ENCODE assay signal across 32 mouse cellular contexts in genomic region chr10:43368611-43369010, GRCm38 (mm10).
"Had no signal": no experiment of that assay in that cellular context is flagged by ENCODE, and none has a peak within 500 bp of the region (broad histone marks: within the 10 kb centered on the region; RNA-seq: fewer than 3 reads in every experiment).

No protein-coding gene starts in this region.

- H3K4me1 ChIP-seq: liver, embryonic 12.5 days; liver, embryonic 13.5 days; liver, embryonic 15.5 days; lung, embryonic 15.5 days; neural tube, embryonic 12.5 days had no signal

- H3K36me3 ChIP-seq: limb, embryonic 12.5 days; limb, embryonic 13.5 days; limb, embryonic 15.5 days; liver, embryonic 13.5 days; liver, embryonic 15.5 days; lung, embryonic 15.5 days; midbrain, embryonic 10.5 days; midbrain, embryonic 12.5 days; midbrain, embryonic 13.5 days; midbrain, embryonic 15.5 days; neural tube, embryonic 12.5 days had no signal

- H3K27me3 ChIP-seq: limb, embryonic 12.5 days; limb, embryonic 13.5 days; limb, embryonic 15.5 days; liver, embryonic 12.5 days; liver, embryonic 13.5 days; liver, embryonic 15.5 days; lung, embryonic 15.5 days; megakaryocyte, embryonic 14.5 days; midbrain, embryonic 12.5 days; midbrain, embryonic 13.5 days; midbrain, embryonic 15.5 days; neural tube, embryonic 12.5 days had no signal

- ATAC-seq: liver, embryonic 12.5 days; liver, postnatal 0 days; lung, postnatal 0 days; midbrain, embryonic 13.5 days; midbrain, embryonic 15.5 days; midbrain, embryonic 16.5 days had no signal

- H3K4me3 ChIP-seq: limb, embryonic 10.5 days; limb, embryonic 12.5 days; limb, embryonic 13.5 days; limb, embryonic 15.5 days; liver, embryonic 12.5 days; liver, embryonic 13.5 days; liver, embryonic 15.5 days; lung, embryonic 15.5 days; megakaryocyte, embryonic 14.5 days; midbrain, embryonic 10.5 days; midbrain, embryonic 12.5 days; midbrain, embryonic 13.5 days; midbrain, embryonic 15.5 days; myocyte; neural tube, embryonic 12.5 days had no signal

- H3K9me3 ChIP-seq: limb, embryonic 10.5 days; limb, embryonic 12.5 days; limb, embryonic 13.5 days; limb, embryonic 15.5 days; liver, embryonic 12.5 days; liver, embryonic 13.5 days; liver, embryonic 15.5 days; lung, embryonic 15.5 days; midbrain, embryonic 10.5 days; midbrain, embryonic 12.5 days; midbrain, embryonic 13.5 days; midbrain, embryonic 15.5 days; neural tube, embryonic 12.5 days had no signal

- H3K9ac ChIP-seq: limb, embryonic 12.5 days; limb, embryonic 13.5 days; limb, embryonic 15.5 days; liver, embryonic 12.5 days; liver, embryonic 13.5 days; liver, embryonic 14.5 days; liver, embryonic 15.5 days; liver, postnatal 0 days; lung, embryonic 14.5 days; lung, embryonic 15.5 days; midbrain, embryonic 12.5 days; midbrain, embryonic 13.5 days; midbrain, embryonic 15.5 days; neural tube, embryonic 12.5 days had no signal

- H3K27ac ChIP-seq: limb, embryonic 10.5 days; limb, embryonic 12.5 days; limb, embryonic 13.5 days; limb, embryonic 15.5 days; liver, embryonic 12.5 days; liver, embryonic 13.5 days; liver, embryonic 14.5 days; liver, embryonic 15.5 days; lung, embryonic 15.5 days; macrophage; midbrain, embryonic 10.5 days; midbrain, embryonic 12.5 days; midbrain, embryonic 13.5 days; midbrain, embryonic 15.5 days; neural tube, embryonic 12.5 days had no signal

- H3K4me2 ChIP-seq: limb, embryonic 12.5 days; limb, embryonic 13.5 days; limb, embryonic 15.5 days; liver, embryonic 11.5 days; liver, embryonic 12.5 days; liver, embryonic 13.5 days; liver, embryonic 15.5 days; lung, embryonic 14.5 days; lung, embryonic 15.5 days; midbrain, embryonic 11.5 days; midbrain, embryonic 12.5 days; midbrain, embryonic 13.5 days; midbrain, embryonic 15.5 days; neural tube, embryonic 12.5 days had no signal

- DNase-seq: left cerebral cortex, postnatal 4 days; liver; liver, embryonic 13.5 days; liver, postnatal 0 days; lung, adult 18-20 months; lung, adult 2 months; lung, embryonic 14.5 days; lung, postnatal 10 days; lung, postnatal 14 days; lung, postnatal 36 days; lung, postnatal 4 days; midbrain, embryonic 14.5 days had no signal
